Mouse (Mus musculus): Measurements from ENCODE around the gene Krt32.

Gene Krt32

GRCm38 (mm10) chr11:100055686-100056655, 32.1 kb downstream of the Krt32 start:
- no peak for DNase-seq (ENCODE audit: low read depth, low spot score)

- DNase-seq (ENCODE audit: low read depth, low spot score), result no peak
Observed at GRCm38 (mm10) chr11:100050451-100050850, 37.6 kb downstream of the Krt32 start, which contains the start of gene Krt31. Krt31 (minus strand) TSS chr11:100050551.

GRCm38 (mm10) chr11:100047193-100047592, 40.8 kb downstream of the Krt32 start:
- no peak for DNase-seq (ENCODE audit: low read depth, low spot score)

- no peak for DNase-seq (ENCODE audit: low read depth, low spot score)
Observed at GRCm38 (mm10) chr11:100046303-100046866, 41.6 kb downstream of the Krt32 start.

GRCm38 (mm10) chr11:100041454-100041853, 46.6 kb downstream of the Krt32 start, which contains the start of gene Krt34:
Krt34 (minus strand) TSS chr11:100041554.
- no peak for DNase-seq (ENCODE audit: low read depth, low spot score)

All from ES-CJ7 (cell line).